ENCODE assay signal across 1 mouse cellular context in genomic region chr13:17773112-17773511, GRCm38 (mm10).
TF ChIP-seq lines count a peak whose summit lies in the region.

No protein-coding gene starts in this region.

TF ChIP-seq in MEL, 35 proteins besides CTCF, POLR2A, EP300 and RAD21 (continued from another document):
- TF ChIP-seq POLR2AphosphoS2 (IDR thresholded peaks at IDR 0.05; ENCODE audit: low read length) (no peak), MXI1 (IDR thresholded peaks at IDR 0.05; ENCODE audit: low read depth, low read length) (peak; percentile 28; the same call in 1 of the 2 replicates), ZNF384 (IDR thresholded peaks at IDR 0.05; ENCODE audit: low read depth, low read length) (no peak), MAX (IDR thresholded peaks at IDR 0.05; ENCODE audit: low read length) (no peak), USF1 (IDR thresholded peaks at IDR 0.05; ENCODE audit: low read depth, low read length) (no peak), GABPA (IDR thresholded peaks at IDR 0.05; ENCODE audit: low read depth, low read length) (no peak), UBTF (IDR thresholded peaks at IDR 0.05; ENCODE audit: borderline replicate concordance, insufficient read depth, low read depth, low read length) (no peak), MYC (IDR thresholded peaks at IDR 0.05; ENCODE audit: low read depth, low read length) (no peak), E2F4 (IDR thresholded peaks at IDR 0.05; ENCODE audit: borderline replicate concordance, low read depth, low read length) (no peak)
